Mouse (Mus musculus): ENCODE measurements at regions not wholly inside any gene's neighbourhood (a gene's known extent, or its start where the extent isn't known, plus 50 kb on each side); places are given as distances from the start of the nearest gene placed in this dataset.

- no peak for DNase-seq (ENCODE audit: low read depth, low spot score)
- Histone ChIP-seq H3K4me1 (ENCODE audit: control insufficient read depth in 1 of 2, insufficient read depth in 2 of 2, low read length in 2 of 2) (no peaks in the 10 kb centered on the region; a peak in 1 of 4 replicates), H3K36me3 (ENCODE audit: control insufficient read depth in 1 of 2, insufficient read depth in 2 of 2, low read length in 2 of 2) (no peaks in the 10 kb centered on the region), H3K9ac (ENCODE audit: control insufficient read depth, low read depth, low read length, poor library complexity, severe bottlenecking) (no peak overlapping the region), H3K4me3 (ENCODE audit: control insufficient read depth in 1 of 2, insufficient read depth in 1 of 2, low read depth in 2 of 2, low read length in 2 of 2) (no peak overlapping the region), H3K27ac (ENCODE audit: control insufficient read depth, low read depth, low read length) (no peak overlapping the region), H3K9me3 (replicated peaks; ENCODE audit: insufficient read depth, low read length) (no peaks in the 10 kb centered on the region), H3K79me2 (ENCODE audit: control insufficient read depth, insufficient read depth, low read length, poor library complexity) (no peaks in the 10 kb centered on the region), H3K27me3 (ENCODE audit: control insufficient read depth in 1 of 2, insufficient read depth in 2 of 2, low read length in 2 of 2) (no peaks in the 10 kb centered on the region)
- TF ChIP-seq USF2 (IDR thresholded peaks at IDR 0.05; ENCODE audit: borderline replicate concordance in 1 of 2, insufficient read depth in 1 of 2, low read depth in 1 of 2, low read length in 2 of 2), result no peak
- TF ChIP-seq TBP (IDR thresholded peaks at IDR 0.05; ENCODE audit: low read depth, low read length), result no peak
- no peak for TF ChIP-seq EP300 (IDR thresholded peaks at IDR 0.05; ENCODE audit: low read depth in 1 of 2, low read length in 2 of 2)
- no peak for TF ChIP-seq POLR2AphosphoS2 (IDR thresholded peaks at IDR 0.05; ENCODE audit: low read length)
- no peak for TF ChIP-seq ZC3H11A (IDR thresholded peaks at IDR 0.05; ENCODE audit: low read depth, low read length)
- TF ChIP-seq MXI1 (IDR thresholded peaks at IDR 0.05; ENCODE audit: low read depth, low read length), result no peak
- no peak for TF ChIP-seq JUND (IDR thresholded peaks at IDR 0.05; ENCODE audit: low read depth, low read length)
- TF ChIP-seq ZKSCAN1 (IDR thresholded peaks at IDR 0.05; ENCODE audit: low read depth, low read length), result no peak
- no peak for TF ChIP-seq ZMIZ1 (IDR thresholded peaks at IDR 0.05; ENCODE audit: low read depth, low read length)
- no peak for TF ChIP-seq GATA1 (IDR thresholded peaks at IDR 0.05; ENCODE audit: low read depth, low read length)
- TF ChIP-seq E2F4 (IDR thresholded peaks at IDR 0.05; ENCODE audit: borderline replicate concordance, low read depth, low read length), result no peak
These were observed 252.3 kb upstream of the Tsc22d2 start for GRCm38 (mm10) chr3:58162238-58162637.

DNA sequence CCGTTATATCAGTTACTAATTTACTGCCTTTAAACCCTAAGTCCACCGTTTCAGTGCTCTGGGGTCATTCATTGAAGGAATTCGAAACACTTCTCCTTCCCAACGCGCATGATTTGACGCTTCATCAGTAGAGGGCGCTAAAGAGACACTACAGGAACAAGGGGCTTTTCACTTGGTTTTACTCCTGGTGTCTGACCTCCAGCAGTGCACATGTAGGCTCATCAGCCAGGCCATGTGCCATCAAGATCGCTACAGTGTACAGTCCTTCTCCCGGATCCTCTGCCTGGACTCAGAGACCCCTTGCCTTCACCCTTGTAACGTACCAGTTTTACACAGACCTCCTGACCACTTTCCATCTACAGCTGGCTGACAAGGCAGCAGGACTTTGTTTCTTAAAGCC, 250.7 kb upstream of the Tsc22d2 start:
- no peak overlapping the region for H3K9ac ChIP-seq (ENCODE audit: control insufficient read depth, low read depth, low read length, poor library complexity, severe bottlenecking)
- no peaks in the 10 kb centered on the region; a peak in 1 of 4 replicates for H3K4me1 ChIP-seq (ENCODE audit: control insufficient read depth in 1 of 2, insufficient read depth in 2 of 2, low read length in 2 of 2)
- H3K79me2 ChIP-seq (ENCODE audit: control insufficient read depth, insufficient read depth, low read length, poor library complexity), result no peaks in the 10 kb centered on the region
- TF ChIP-seq GABPA (IDR thresholded peaks at IDR 0.05; ENCODE audit: low read depth, low read length), result no peak
- no peak for TF ChIP-seq ETS1 (IDR thresholded peaks at IDR 0.05; ENCODE audit: low read depth, low read length)
- TF ChIP-seq ZNF384 (IDR thresholded peaks at IDR 0.05; ENCODE audit: low read depth, low read length), result no peak
- TF ChIP-seq MYC (IDR thresholded peaks at IDR 0.05; ENCODE audit: low read depth, low read length), result peak; percentile 74; the same call in 1 of the 2 replicates
- TF ChIP-seq ZC3H11A (IDR thresholded peaks at IDR 0.05; ENCODE audit: low read depth, low read length), result peak; percentile 52
- TF ChIP-seq HCFC1 (IDR thresholded peaks at IDR 0.05; ENCODE audit: low read depth, low read length), result no peak
- peak; percentile 80 for TF ChIP-seq SMC3 (IDR thresholded peaks at IDR 0.05; ENCODE audit: low read depth, low read length)
- peak; percentile 60 to 91 (median 91) for TF ChIP-seq CTCF (IDR thresholded peaks at IDR 0.05 in 2 of 3, conservative IDR thresholded peaks at IDR 0.05 in 1 of 3; ENCODE audit: control insufficient read depth in 1 of 3, insufficient read depth in 1 of 3, low read depth in 2 of 3, low read length in 3 of 3, poor library complexity in 1 of 3, severe bottlenecking in 1 of 3)
- peak; percentile 83 for TF ChIP-seq RAD21 (IDR thresholded peaks at IDR 0.05; ENCODE audit: low read depth, low read length)
- TF ChIP-seq NRF1 (IDR thresholded peaks at IDR 0.05; ENCODE audit: insufficient read depth, low read depth, low read length, poor library complexity, severe bottlenecking), result no peak
- DNase-seq (ENCODE audit: low read depth, low spot score), result peak; percentile 83
- H3K4me3 ChIP-seq (ENCODE audit: control insufficient read depth in 1 of 2, insufficient read depth in 1 of 2, low read depth in 2 of 2, low read length in 2 of 2), result no peak overlapping the region
- H3K27me3 ChIP-seq (ENCODE audit: control insufficient read depth in 1 of 2, insufficient read depth in 2 of 2, low read length in 2 of 2), result no peaks in the 10 kb centered on the region
- no peak overlapping the region for H3K27ac ChIP-seq (ENCODE audit: control insufficient read depth, low read depth, low read length)
- no peaks in the 10 kb centered on the region for H3K9me3 ChIP-seq (replicated peaks; ENCODE audit: insufficient read depth, low read length)
- no peaks in the 10 kb centered on the region for H3K36me3 ChIP-seq (ENCODE audit: control insufficient read depth in 1 of 2, insufficient read depth in 2 of 2, low read length in 2 of 2)

Measured in MEL (cell line).